ENCODE assay signal across 9 mouse cellular contexts in the genomic region with DNA sequence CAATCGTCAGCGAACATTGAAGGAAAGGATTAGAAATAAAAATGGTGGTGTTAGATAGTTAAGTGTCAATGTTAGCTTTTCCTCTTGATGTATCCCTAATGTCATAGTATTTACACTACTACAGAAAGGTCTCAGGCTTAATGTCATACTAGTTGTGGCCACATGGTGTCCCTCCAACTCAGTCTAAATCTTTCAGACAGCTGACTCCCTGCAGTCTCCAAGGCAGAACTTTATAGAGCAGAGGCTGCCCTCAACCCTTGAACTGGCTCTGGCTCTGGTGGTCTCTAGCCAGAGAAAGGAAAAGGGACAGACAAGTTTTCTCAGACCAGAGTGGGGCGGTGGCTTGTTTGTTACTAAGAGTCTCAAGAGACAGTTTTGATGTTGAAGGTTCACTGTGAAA.
DNase-seq lines count a peak whose midpoint lies in the region; ATAC-seq and TF ChIP-seq lines count a peak whose summit lies in the region.
"Had no signal": no experiment of that assay in that cellular context is flagged by ENCODE, and none has a peak within 500 bp of the region (broad histone marks: within the 10 kb centered on the region; RNA-seq: fewer than 3 reads in every experiment).

No protein-coding gene starts in this region.

- H3K4me1 ChIP-seq in liver, adult 2 months (ENCODE audit: control insufficient read depth, insufficient read depth, low read length), result no peaks in the 10 kb centered on the region
- H3K4me1 ChIP-seq in liver, embryonic 12.5 days, result peaks cover 48% of the 10 kb centered on the region
- H3K4me1 ChIP-seq in hindbrain, embryonic 14.5 days (replicated peaks; ENCODE audit: control insufficient read depth, insufficient read depth, low read length), result no peaks in the 10 kb centered on the region
- no peaks in the 10 kb centered on the region for H3K4me1 ChIP-seq in midbrain, embryonic 14.5 days (ENCODE audit: control insufficient read depth, insufficient read depth, low read length)

- H3K4me3 ChIP-seq in liver, adult 2 months (ENCODE audit: insufficient read depth, low read depth, low read length), result no peak overlapping the region
- H3K4me3 ChIP-seq in liver, embryonic 12.5 days, result no peak overlapping the region
- no peak overlapping the region for H3K4me3 ChIP-seq in hindbrain, embryonic 14.5 days (replicated peaks; ENCODE audit: low read length)
- no peak overlapping the region for H3K4me3 ChIP-seq in midbrain, embryonic 14.5 days (replicated peaks; ENCODE audit: low read depth, low read length)
- H3K4me3 ChIP-seq: embryonic facial prominence, embryonic 12.5 days had no signal

- no peaks in the 10 kb centered on the region for H3K27me3 ChIP-seq in liver, adult 2 months (ENCODE audit: control insufficient read depth, insufficient read depth, low read length)
- peaks cover 22% of the 10 kb centered on the region for H3K27me3 ChIP-seq in liver, embryonic 12.5 days (replicated peaks)
- no peaks in the 10 kb centered on the region for H3K27me3 ChIP-seq in hindbrain, embryonic 14.5 days (ENCODE audit: control insufficient read depth, insufficient read depth, low read length)
- no peaks in the 10 kb centered on the region for H3K27me3 ChIP-seq in midbrain, embryonic 14.5 days (ENCODE audit: control insufficient read depth, insufficient read depth, low read length)
- H3K27me3 ChIP-seq: embryonic facial prominence, embryonic 12.5 days had no signal

- TF ChIP-seq CTCF in liver, adult 2 months (IDR thresholded peaks at IDR 0.05; ENCODE audit: low read depth, low read length), result peak; percentile 34; the same call in 1 of the 2 replicates

- peak; percentile 12 for DNase-seq in liver, adult 2 months (ENCODE audit: extremely low read depth, low read depth, low spot score)
- DNase-seq in adrenal gland, postnatal 25 days, result peak; percentile 49
- peak; percentile 86 for DNase-seq in hindbrain, embryonic 14.5 days (ENCODE audit: low spot score)
- peak; percentile 58 to 64 for DNase-seq in left cerebral cortex, postnatal 10 days (ENCODE audit: extremely low spot score in 1 of 2, low spot score in 2 of 2)
- DNase-seq in midbrain, embryonic 14.5 days, result peak; percentile 88
- DNase-seq in telencephalon, adult 2 months (ENCODE audit: low read depth, low spot score), result peak; percentile 42

- no peak overlapping the region for H3K27ac ChIP-seq in liver, adult 2 months (replicated peaks; ENCODE audit: insufficient read depth, low read depth, low read length)
- no peak overlapping the region for H3K27ac ChIP-seq in liver, embryonic 12.5 days
- H3K27ac ChIP-seq in hindbrain, embryonic 14.5 days, result no peak overlapping the region
- H3K27ac ChIP-seq in midbrain, embryonic 14.5 days (replicated peaks; ENCODE audit: low read depth, low read length), result no peak overlapping the region
- H3K27ac ChIP-seq: embryonic facial prominence, embryonic 12.5 days had no signal

- H3K79me2 ChIP-seq in liver, adult 2 months (ENCODE audit: control insufficient read depth, insufficient read depth, low read length), result no peaks in the 10 kb centered on the region

- H3K9ac ChIP-seq in liver, adult 2 months (ENCODE audit: low read depth, low read length), result no peak overlapping the region
- H3K9ac ChIP-seq in liver, embryonic 12.5 days, result no peak overlapping the region
- no peak overlapping the region for H3K9ac ChIP-seq in hindbrain, embryonic 14.5 days
- no peak overlapping the region for H3K9ac ChIP-seq in midbrain, embryonic 14.5 days (replicated peaks; ENCODE audit: low read length)
- H3K9ac ChIP-seq: embryonic facial prominence, embryonic 12.5 days had no signal

- no peak overlapping the region for H3K4me2 ChIP-seq in liver, embryonic 12.5 days
- no peak overlapping the region for H3K4me2 ChIP-seq in hindbrain, embryonic 14.5 days (replicated peaks)
- H3K4me2 ChIP-seq in midbrain, embryonic 14.5 days (ENCODE audit: low read length), result no peak overlapping the region
- H3K4me2 ChIP-seq: embryonic facial prominence, embryonic 12.5 days had no signal

- TF ChIP-seq POLR2A in liver, adult 2 months (IDR thresholded peaks at IDR 0.05; ENCODE audit: extremely low read depth, insufficient read depth, low read length), result no peak

- no peaks in the 10 kb centered on the region for H3K9me3 ChIP-seq in liver, embryonic 12.5 days (replicated peaks)
- no peaks in the 10 kb centered on the region for H3K9me3 ChIP-seq in hindbrain, embryonic 14.5 days (ENCODE audit: control insufficient read depth, low read length)
- H3K9me3 ChIP-seq in midbrain, embryonic 14.5 days (ENCODE audit: control insufficient read depth, low read length), result no peaks in the 10 kb centered on the region
- H3K9me3 ChIP-seq: embryonic facial prominence, embryonic 12.5 days had no signal

- no peak for ATAC-seq in liver, embryonic 12.5 days
- peak; percentile 49 for ATAC-seq in erythroid progenitor cell, adult 5-6 weeks (replicated peaks; ENCODE audit: low FRiP score, poor library complexity, severe bottlenecking)
- ATAC-seq in hindbrain, embryonic 14.5 days (ENCODE audit: low FRiP score), result peak; percentile 82
- ATAC-seq in midbrain, embryonic 14.5 days (ENCODE audit: low FRiP score, low TSS enrichment), result no peak; the same call in 1 of the 2 replicates

- no peaks in the 10 kb centered on the region for H3K36me3 ChIP-seq in liver, adult 2 months (ENCODE audit: control insufficient read depth, insufficient read depth, low read length)
- H3K36me3 ChIP-seq in liver, embryonic 12.5 days, result no peaks in the 10 kb centered on the region
- H3K36me3 ChIP-seq in hindbrain, embryonic 14.5 days (replicated peaks; ENCODE audit: control insufficient read depth, insufficient read depth), result no peaks in the 10 kb centered on the region
- H3K36me3 ChIP-seq in midbrain, embryonic 14.5 days (ENCODE audit: control insufficient read depth, insufficient read depth, low read length), result no peaks in the 10 kb centered on the region
- H3K36me3 ChIP-seq: embryonic facial prominence, embryonic 12.5 days had no signal

- intact Hi-C loops in left cerebral cortex, postnatal 10 days (cut with DNase I), result loop anchor here (10.0 kb wide), 1 partner anchor 592 kb away; a partner anchor contains a TSS

- WGBS in liver, adult 2 months, result 52% methylated on average over 3 of the region's 3 CpGs
- 51% methylated on average over 3 of the region's 3 CpGs for WGBS in liver, embryonic 12.5 days (ENCODE audit: insufficient replicate concordance)
- WGBS in hindbrain, embryonic 14.5 days, result 80% methylated on average over 3 of the region's 3 CpGs
- WGBS in midbrain, embryonic 14.5 days, result 70% methylated on average over 3 of the region's 3 CpGs

Comparison
In these comparisons a context has a peak if more than half of its experiments do, and no peak if none do; other contexts are left out.
1. DNase-seq: peak in every context shown above with its lines; median percentile 88 in midbrain, embryonic 14.5 days; 86 in hindbrain, embryonic 14.5 days; 61 in left cerebral cortex, postnatal 10 days; 49 in adrenal gland, postnatal 25 days; 42 in telencephalon, adult 2 months; 12 in liver, adult 2 months.
2. ATAC-seq: peak in erythroid progenitor cell, adult 5-6 weeks (single experiment) and hindbrain, embryonic 14.5 days (single experiment); none in liver, embryonic 12.5 days (single experiment) and midbrain, embryonic 14.5 days (single experiment).